Mouse (Mus musculus) spleen, adult 2 months (tissue): ENCODE data around the gene Cenpm. TPM values are rescaled to one million over a fixed set of nuclear protein-coding genes. Genes with fewer than 3 reads are reported as not detected.

Experiments used
- DNase-seq, 2 experiments: peaks; one replicate each; pipeline versions ENCODE4 v3.0.0 to v3.0.0-alpha.2; 2012 to 2021; ENCODE audit warnings: low spot score in 2 of 2, low read depth in 1 of 2
- H3K27ac ChIP-seq: fragments of 200-500 bp; 2 replicates; pipeline ENCODE4 v1.5.1; 2012; ENCODE audit warnings: low read length, inconsistent platforms; ENCODE audit not compliant: insufficient read depth
- H3K27me3 ChIP-seq: fragments of 200-500 bp; 2 replicates; pipeline ENCODE4 v1.6.1; 2012; ENCODE audit warnings: mild to moderate bottlenecking, moderate library complexity, low read length, inconsistent platforms; ENCODE audit not compliant: control insufficient read depth, insufficient read depth
- H3K36me3 ChIP-seq: fragments of 200-500 bp; 2 replicates; pipeline ENCODE4 v1.6.1; 2012; ENCODE audit warnings: mild to moderate bottlenecking, low read length, inconsistent platforms; ENCODE audit not compliant: control insufficient read depth, insufficient read depth
- H3K4me1 ChIP-seq: fragments of 200-500 bp; 2 replicates; pipeline ENCODE4 v1.6.1; 2011; ENCODE audit warnings: inconsistent platforms; ENCODE audit not compliant: control insufficient read depth, insufficient read depth, insufficient read length
- H3K4me3 ChIP-seq: fragments of 200-500 bp; 2 replicates; pipeline ENCODE4 v1.5.1; 2011; ENCODE audit warnings: mild to moderate bottlenecking, inconsistent platforms; ENCODE audit not compliant: insufficient read depth, insufficient read length; ENCODE audit errors: extremely low read depth
- CTCF ChIP-seq: fragments of 200-500 bp; IDR thresholded peaks from 2 replicates; pipeline ENCODE4 v1.5.1; 2011; ENCODE audit warnings: mild to moderate bottlenecking, inconsistent platforms; ENCODE audit not compliant: insufficient read depth, insufficient read length, insufficient replicate concordance; ENCODE audit errors: extremely low read depth
- POLR2A ChIP-seq: fragments of 200-500 bp; IDR thresholded peaks from 2 replicates; pipeline ENCODE4 v1.6.1; 2011; ENCODE audit warnings: low read depth, low read length, inconsistent platforms
- WGBS: fragments of 180-500 bp; shearing (Covaris S2); methylation state at CpG from one replicate; pipeline ENCODE4 v1.1.7; 2018; 5-methylcytosine and 5-hydroxymethylcytosine counted together
- polyA plus RNA-seq: library from polyadenylated mRNA; depleted of rRNA; stranded (reverse); fragments of >200 nt; gene quantifications from 2 replicates; pipeline ENCODE4 v1.2.3, GENCODE M21; 2012; rRNA removed

The Cenpm gene
- polyA plus RNA-seq, result 10.2 and 16.8 TPM in 2 replicates

DNA sequence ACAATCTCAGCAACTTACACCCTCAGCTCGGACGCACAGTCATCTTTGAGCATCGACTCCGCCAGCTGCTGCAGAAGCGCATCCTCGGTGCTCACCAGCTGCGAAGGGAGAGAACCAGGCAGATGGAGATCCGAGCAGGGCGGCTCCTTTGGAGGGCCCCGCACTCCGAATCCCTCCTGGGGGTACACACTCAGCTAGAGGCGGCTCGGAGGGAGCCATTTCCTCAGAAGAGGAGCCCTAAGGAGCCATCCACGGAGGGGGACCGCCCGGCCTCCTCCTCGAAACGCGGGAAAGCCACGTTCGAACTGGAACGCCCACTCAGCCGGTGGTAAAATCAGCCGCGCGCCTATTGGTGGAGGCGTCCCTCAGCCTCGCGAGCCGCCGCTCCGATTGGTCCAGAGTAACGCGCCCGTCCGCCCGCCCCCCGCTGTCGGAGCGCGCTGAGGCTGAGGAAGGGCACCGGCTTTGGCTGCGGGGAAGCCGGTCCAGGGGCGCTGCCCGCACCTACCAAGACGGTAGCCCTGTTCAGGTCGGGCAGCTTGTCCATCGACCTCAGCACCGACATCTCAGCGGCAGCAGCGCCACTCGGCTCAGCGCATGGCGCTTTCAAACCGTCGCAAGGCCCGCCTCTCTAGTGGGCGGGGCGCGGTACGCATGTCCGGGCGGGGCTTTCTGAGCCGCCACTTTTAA is at the start of gene Cenpm:
TSS of gene Cenpm (minus strand) at position 634 of the 690 bp plus-strand sequence.
- no peaks in the 10 kb centered on the region; the same call in 1 of the 2 replicates for H3K4me1 ChIP-seq
- peak within 1 kb of the TSS; percentile 61; the same call in 1 of the 2 replicates for H3K27ac ChIP-seq
- no peaks in the 10 kb centered on the region for H3K36me3 ChIP-seq
- H3K27me3 ChIP-seq, result no peaks in the 10 kb centered on the region
- WGBS, result under 1% methylated on average over 65 of the region's 65 CpGs
- no peak for TF ChIP-seq POLR2A
- TF ChIP-seq CTCF, result no peak
- peak within 1 kb of the TSS; percentile 99 for H3K4me3 ChIP-seq
- peak; percentile 74 to 90 for DNase-seq

DNA sequence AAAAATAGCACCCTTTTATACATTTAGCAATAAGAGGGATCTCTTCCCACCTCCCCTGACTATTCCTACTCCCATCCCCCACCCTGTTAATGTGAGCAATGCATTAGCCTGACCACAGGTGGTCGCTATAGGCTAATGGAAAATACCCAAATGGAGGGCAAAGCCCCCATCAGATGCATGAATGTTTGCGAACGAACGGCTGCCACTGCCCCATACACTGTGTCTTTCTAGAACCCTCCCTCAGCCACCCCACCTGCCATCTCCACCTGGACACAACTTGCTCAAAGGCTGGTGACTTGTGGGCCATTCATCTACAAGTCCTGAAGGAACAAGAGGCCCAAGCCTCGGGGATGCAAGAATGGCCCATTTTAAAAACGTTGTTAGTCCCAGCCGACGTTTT is 49.5 kb upstream of the Cenpm start:
- WGBS, result 56% methylated on average over 8 of the region's 8 CpGs
- Histone ChIP-seq H3K27ac (no peak overlapping the region), H3K27me3 (no peaks in the 10 kb centered on the region), H3K4me3 (no peak overlapping the region), H3K36me3 (no peaks in the 10 kb centered on the region), H3K4me1 (no peaks in the 10 kb centered on the region; the same call in 1 of the 2 replicates)
- DNase-seq, result no peak
- TF ChIP-seq POLR2A (no peak), CTCF (no peak)

DNA sequence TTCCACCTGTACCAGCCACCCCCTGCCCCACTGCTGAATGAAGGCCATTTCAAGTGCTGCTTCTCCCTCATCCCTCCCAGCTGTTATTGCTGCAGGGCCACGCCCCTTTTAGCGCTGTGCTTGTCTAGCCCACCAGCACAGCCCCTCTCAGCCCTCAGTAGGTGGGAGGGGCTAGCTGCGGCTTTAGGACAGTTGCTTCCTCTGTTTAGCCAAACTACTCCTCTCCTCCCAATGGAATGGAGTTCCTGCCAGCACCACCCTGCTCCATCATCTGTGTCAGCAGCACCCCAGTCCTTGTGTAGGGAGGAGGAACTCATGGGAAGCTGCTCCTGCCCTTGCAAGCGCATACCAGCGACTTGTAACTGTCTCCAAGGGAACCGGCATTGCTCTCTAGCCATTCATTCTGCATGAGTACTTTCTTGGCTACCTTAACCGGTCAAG is 48.7 kb upstream of the Cenpm start:
- Histone ChIP-seq H3K4me3 (no peak overlapping the region), H3K4me1 (no peaks in the 10 kb centered on the region), H3K27me3 (no peaks in the 10 kb centered on the region), H3K36me3 (no peaks in the 10 kb centered on the region), H3K27ac (no peak overlapping the region)
- TF ChIP-seq POLR2A (no peak), CTCF (no peak)
- no peak for DNase-seq
- WGBS, result 31% methylated on average over 7 of the region's 7 CpGs

DNA sequence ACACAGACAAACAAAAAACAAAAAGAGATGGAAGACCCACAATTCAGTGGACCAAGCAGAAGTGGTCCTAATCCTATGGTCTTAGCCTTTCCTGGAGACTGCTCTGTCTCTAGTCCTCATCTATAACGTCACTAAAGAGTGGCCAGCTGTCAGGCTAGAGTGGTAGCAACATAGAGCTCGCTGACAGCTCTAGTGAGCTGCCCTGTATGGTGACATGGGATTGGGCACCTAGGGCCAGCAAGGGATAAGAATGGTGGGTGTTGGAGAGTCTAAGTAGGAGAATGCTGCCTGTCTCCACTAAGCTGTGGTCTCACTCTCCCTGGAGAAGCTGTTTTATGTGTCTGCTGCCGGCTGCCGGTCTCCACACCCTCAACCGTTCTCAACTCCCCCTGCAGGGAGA is 48.3 kb upstream of the Cenpm start:
- no peak for TF ChIP-seq CTCF
- no peaks in the 10 kb centered on the region for H3K27me3 ChIP-seq
- WGBS, result 38% methylated on average over 5 of the region's 5 CpGs
- H3K4me3 ChIP-seq, result no peak overlapping the region
- no peaks in the 10 kb centered on the region for H3K36me3 ChIP-seq
- no peaks in the 10 kb centered on the region for H3K4me1 ChIP-seq
- DNase-seq, result no peak
- no peak overlapping the region for H3K27ac ChIP-seq

DNA sequence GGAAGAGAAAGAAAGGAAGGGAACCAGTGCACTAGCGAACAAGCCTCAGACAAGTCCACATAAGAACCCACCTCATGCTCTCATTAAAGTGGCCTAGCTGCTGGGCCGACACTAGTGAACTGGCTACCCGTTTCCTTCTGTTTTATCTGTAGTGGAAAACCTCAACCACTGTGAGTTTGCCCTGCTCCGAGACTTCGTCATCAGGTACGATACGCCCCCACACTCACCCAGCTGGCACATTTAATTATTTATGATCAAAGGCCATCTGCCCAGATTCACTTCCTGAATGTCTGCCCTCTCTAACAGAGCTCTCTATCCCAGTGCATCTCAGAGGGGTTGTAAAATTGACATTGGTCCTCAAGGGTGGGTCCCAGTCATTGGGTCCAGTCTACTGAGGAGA is 45.7 kb upstream of the Cenpm start:
- no peaks in the 10 kb centered on the region for H3K4me1 ChIP-seq
- WGBS, result 42% methylated on average over 7 of the region's 7 CpGs
- no peak overlapping the region for H3K27ac ChIP-seq
- TF ChIP-seq POLR2A (no peak), CTCF (no peak)
- DNase-seq, result no peak
- H3K27me3 ChIP-seq, result no peaks in the 10 kb centered on the region
- H3K4me3 ChIP-seq, result no peak overlapping the region
- no peaks in the 10 kb centered on the region for H3K36me3 ChIP-seq

GRCm38 (mm10) chr15:82286157-82286556 is 41.6 kb upstream of the Cenpm start:
- no peak overlapping the region for H3K27ac ChIP-seq
- WGBS, result 63% methylated on average over 12 of the region's 12 CpGs
- no peak overlapping the region for H3K4me3 ChIP-seq
- no peak for DNase-seq
- no peaks in the 10 kb centered on the region for H3K27me3 ChIP-seq
- H3K36me3 ChIP-seq, result no peaks in the 10 kb centered on the region
- H3K4me1 ChIP-seq, result no peaks in the 10 kb centered on the region
- TF ChIP-seq POLR2A (no peak), CTCF (no peak)

- H3K27ac ChIP-seq, result no peak overlapping the region
- peaks cover 1% of the 10 kb centered on the region; the same call in 1 of the 2 replicates for H3K27me3 ChIP-seq
- H3K36me3 ChIP-seq, result no peaks in the 10 kb centered on the region
- TF ChIP-seq CTCF (no peak), POLR2A (no peak)
- 71% methylated on average over 4 of the region's 4 CpGs for WGBS
- no peak for DNase-seq
- H3K4me1 ChIP-seq, result no peaks in the 10 kb centered on the region
- H3K4me3 ChIP-seq, result no peak overlapping the region
These were observed 36.1 kb upstream of the Cenpm start for GRCm38 (mm10) chr15:82280638-82281037.
